Mouse (Mus musculus) ovary, postnatal 10 days (tissue): ENCODE data around the gene Ankrd28.
A peak's percentile ranks its signal among the peaks of the same experiment; 100 is the strongest.
"Not testable (repeated sequence)": the region's sequence is repeated elsewhere in the genome, so short reads cannot be mapped to it uniquely, and the experiment has no call there.

Experiments used
- DNase-seq: peaks from one replicate; pipeline ENCODE4 v3.0.0; 2022; ENCODE audit warnings: low spot score

The Ankrd28 gene

GRCm38 (mm10) chr14:31793979-31794775 is 36.3 kb downstream of the Ankrd28 start:
- DNase-seq = no peak

GRCm38 (mm10) chr14:31790797-31791196 is 39.7 kb downstream of the Ankrd28 start:
- no peak for DNase-seq

GRCm38 (mm10) chr14:31786906-31787305 is 43.5 kb downstream of the Ankrd28 start:
- DNase-seq = no peak

DNA sequence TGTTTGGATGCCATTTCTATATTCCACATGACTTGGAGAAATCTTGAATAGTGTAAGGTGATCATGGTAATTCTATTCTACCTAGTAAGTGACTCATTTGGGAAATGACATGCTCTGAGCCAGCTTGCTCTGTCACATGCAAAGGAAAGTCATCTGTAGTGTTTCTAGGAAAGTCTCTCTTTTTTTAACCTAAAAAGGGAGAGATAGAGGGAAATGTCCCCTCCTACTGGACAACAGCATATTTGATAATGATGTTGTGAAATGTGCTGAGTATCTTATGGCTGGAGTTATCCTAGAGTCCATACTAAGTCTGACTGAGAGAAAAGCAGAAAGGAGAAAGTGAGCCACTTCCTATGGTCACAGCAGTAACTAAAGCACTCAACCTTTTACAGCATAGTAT is 44.8 kb downstream of the Ankrd28 start:
- DNase-seq = no peak

DNA sequence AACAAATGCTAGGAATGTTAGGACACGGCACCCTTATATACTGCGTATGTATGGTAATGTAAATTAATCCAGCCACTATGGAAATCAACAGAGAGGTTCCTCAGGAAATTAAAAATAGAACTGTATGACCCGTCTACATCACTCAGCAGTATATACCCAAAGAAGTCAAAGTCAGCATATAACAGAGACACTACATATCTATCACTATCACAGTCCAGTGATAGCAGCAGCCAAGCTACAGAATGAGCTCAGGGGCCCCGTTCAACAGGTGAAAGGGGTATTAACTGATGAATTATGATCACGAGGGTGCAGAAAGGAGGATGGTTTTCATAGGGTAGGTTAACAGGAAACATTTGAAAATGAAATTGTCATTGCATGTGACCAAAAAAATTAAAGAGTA is 45.5 kb downstream of the Ankrd28 start:
- no peak for DNase-seq

DNA sequence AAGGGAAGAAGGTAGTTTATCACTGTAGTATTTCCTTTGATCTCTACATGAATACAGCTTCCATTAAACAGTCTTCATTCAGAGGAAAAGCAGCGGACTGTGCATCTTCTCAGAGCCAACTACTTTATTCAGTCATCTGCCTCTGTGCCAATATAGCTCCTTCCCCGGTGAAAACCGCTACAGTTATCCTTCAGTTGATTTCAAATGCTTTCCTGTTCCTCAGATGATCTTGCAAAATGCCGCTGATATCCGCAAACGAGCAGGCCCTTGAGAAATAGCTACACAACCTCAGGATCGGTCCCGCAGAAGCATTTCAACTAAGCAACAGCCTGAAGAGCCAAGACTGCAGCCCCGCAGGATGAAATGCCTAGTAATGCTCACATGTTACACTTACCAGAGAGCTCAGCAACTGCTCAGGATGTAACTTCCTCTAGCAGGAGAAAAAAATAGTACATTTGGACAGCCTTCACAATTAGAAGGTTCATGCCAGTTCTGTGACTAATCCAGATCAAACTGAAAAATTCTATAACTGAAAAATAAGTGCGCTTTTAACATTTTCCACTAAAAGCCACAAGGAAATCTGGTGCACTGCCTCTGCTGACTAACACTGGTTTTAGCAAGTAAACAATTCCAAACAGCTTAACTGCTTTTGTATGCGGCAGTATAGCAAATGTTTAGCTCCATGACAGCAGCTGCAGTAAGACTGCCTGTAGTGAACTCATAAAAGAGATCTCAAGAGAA is 49.0 kb downstream of the Ankrd28 start:
- DNase-seq = peak; percentile 15

- DNase-seq = no peak
Measured at GRCm38 (mm10) chr14:31780412-31781233, 49.8 kb downstream of the Ankrd28 start.

DNA sequence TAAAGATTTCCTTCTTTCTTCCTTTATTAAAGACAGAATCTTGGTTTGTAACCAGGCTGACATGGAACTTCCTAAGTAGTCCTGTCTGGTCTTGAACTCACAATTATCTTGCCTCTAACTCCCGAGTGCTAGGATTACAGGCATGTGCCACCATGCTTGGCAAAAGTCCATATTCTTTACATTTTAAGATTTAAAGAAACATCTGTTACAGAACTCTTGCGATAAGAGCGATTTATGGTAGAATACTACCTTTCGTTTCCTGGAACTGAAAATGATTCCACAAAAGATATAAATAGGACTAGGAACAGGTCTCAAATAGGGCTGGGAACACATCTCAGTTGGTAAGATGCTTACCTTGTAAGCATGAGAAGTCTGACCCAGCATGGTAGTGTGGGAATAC is 56.9 kb downstream of the Ankrd28 start:
- no peak for DNase-seq

GRCm38 (mm10) chr14:31772251-31772650 is 58.2 kb downstream of the Ankrd28 start:
- no peak for DNase-seq

DNA sequence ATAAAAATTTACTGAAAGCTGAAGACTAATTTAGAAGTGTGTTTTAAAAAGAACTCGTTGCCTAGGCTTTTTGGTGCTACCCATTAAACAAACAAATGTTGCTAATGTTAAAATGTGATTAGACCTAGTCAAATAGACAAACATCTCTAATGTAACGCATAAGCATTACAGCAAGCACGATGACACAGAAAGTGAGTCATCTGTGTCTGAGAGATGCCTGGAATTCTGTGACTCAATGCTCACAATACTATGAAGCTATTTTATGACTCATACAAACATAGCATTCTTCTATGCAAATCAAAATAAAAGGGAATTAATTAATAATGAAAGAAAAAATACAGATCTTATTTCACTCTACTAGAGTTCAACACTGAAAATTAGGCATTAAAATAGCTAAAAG is 61.9 kb downstream of the Ankrd28 start:
- no peak for DNase-seq

DNA sequence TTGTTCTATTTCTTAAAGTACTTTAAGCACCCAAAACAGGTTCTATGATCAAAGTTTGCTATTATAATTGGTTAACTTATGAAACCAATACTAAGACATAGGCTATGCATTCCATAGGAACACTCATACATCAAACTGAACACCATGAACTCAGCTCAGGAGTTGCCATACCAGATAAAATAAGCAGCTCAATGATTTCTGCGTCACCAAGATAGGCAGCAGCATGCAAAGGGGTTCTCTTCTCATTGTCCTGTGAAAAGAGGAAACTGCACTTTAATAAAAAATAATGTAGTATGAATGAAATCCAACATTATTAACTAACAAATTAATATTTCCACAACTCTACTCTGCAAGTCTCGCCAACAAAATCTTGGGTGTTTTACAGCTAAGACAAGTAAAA is 66.4 kb downstream of the Ankrd28 start:
- DNase-seq = no peak

DNA sequence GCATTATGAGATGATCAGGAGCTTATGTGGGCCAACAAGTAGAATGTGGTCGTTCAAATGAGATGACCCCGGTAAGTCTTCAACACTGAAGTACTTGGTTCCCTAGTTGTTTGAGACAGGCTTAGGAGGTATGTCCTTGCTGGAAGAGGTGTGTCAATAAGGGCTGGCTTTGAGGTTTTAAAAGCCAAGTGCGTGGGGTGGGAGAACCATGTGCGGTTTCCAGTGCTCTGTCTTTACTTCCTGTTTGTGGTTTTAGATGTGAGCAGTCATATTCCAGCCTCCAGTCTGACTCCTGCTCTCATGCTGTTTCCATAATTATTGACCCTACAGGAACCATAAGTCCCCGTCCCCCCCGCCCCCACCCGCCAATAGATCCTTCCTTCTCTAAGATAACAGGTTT is 68.7 kb downstream of the Ankrd28 start:
- DNase-seq = no peak

GRCm38 (mm10) chr14:31759195-31759594 is 71.3 kb downstream of the Ankrd28 start:
- DNase-seq = no peak

- not testable (repeated sequence) for DNase-seq
Measured at GRCm38 (mm10) chr14:31758410-31758809, 72.0 kb downstream of the Ankrd28 start.

GRCm38 (mm10) chr14:31748239-31748873 is 82.1 kb downstream of the Ankrd28 start:
- DNase-seq = no peak

DNA sequence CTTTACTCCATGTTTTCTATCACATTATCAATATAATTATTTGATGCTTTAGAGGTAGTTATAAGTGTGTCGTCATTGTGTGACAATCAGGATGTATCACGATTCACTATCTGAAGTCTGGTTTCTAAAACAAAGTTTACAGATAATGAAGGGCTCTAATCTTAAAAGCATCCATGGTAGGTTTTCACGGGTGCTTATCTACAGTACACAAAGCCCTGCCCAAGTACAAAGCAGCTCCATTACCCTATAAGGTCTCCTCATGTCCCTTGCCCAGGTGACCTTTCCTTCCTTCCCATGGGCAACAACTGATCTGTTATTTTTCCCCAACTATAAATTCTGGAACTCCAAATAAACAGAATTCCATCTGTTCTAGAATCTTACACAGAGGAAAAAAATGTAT is 87.9 kb downstream of the Ankrd28 start:
- no peak for DNase-seq

DNA sequence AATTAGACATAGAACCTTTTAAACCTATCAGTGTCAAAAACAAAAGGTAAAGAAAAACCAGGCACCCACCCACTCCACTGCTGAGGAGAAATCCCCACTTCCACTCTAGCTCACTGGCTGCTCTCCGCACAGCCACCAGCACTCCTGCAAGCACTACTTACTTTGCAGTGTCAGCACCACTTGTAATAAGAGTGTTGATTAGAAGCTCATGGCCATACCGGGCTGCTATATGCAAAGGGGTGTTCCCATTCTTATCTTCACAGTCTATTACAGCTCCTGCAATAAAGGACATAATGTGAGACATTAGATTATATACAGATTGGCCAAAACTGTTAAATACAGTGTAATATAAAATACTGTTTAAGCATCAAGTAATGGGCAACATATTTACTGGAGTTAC is 95.6 kb downstream of the Ankrd28 start:
- DNase-seq = no peak

DNA sequence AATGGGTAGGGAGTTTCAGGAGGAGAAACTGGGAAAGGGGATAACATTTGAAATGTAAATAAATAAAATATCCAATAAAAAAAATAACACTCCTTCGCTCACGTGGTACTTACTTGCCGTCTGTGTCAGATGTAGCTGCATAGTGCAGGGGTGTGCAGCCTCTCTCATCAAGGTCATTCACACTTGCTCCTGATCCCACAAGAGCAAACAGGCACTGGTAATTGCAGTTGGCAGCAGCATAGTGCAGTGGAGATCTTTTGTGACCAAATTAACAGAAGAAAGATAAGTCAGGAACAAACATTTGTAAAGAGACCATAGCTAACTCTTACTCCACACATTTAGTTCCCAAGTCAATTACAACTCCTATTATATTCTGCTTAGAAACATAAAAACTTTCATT is 102.9 kb downstream of the Ankrd28 start:
- DNase-seq = no peak

DNA sequence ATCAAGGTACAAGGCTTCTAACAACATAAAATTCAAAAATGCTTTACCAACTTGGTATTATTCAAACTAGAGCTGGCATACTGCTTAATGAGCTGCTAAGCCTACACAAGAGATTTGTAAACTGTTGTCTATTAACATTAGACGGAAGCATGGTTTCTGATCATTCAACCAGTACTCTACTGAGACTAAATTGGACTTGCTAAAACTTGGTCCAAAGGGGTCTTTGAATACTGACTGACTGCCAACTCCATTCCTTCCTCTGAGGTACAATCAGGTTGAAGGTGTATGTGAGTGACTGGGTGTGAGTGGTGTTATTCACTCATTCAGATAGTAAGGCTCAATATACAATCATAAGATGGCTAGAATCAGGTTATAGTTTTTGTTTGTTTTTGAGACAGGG is 107.7 kb downstream of the Ankrd28 start:
- no peak for DNase-seq

DNA sequence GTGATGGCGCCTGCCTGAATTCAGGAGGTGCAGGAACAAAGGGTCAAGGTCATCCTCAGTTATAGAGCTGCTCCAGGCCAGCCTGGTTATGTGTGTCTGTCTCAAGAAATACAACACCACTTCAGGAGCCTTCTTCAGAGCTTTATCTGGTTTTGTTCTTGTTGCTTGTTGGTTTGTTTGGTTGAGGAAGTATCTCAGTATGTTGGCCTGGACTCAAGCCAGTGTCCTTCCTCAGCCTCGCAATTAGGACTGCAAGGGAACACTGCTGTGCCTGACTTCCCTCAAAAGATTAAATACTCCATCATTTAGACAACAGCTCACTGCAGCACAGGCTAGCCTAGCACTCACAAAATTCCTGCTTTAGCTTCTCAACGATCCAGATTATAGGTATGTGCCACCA is 109.2 kb downstream of the Ankrd28 start:
- DNase-seq = no peak

DNA sequence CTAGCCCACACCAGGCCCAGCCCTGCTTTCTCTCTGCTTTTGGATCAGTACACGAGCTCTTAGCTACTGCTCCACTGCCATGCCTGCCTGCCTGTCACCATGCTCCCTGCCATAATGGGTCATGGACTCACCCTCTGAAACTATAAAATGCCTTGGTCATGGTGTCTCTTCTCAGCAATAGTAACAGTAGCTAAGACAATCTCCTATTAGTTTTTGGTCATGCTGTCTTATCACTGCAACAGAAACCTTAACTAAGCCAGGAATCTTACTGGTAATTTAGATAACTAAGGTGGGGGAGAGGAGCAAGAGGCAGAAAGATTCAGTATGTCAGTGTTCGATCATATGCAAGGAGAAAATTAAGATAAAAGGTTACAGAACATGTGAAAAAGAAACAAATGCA is 112.1 kb downstream of the Ankrd28 start:
- no peak for DNase-seq

DNA sequence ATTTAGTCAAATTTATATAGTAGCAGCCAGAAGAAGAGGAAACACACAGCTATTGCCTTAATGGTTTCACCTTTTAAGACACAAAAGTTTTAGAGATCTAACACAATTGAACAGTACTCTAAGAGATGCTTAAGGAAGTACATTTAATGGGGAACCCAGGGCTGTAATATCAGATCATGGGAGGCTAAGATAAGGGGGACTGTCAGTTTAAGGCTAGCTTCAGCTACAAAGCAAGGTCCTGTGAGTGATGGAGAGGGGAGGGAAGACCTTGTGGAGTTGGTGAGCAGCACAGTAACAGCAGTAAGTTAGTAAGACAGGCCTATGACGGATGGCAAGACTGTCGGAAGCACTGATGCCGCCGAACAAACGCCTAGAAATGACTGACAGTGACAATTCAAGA is 113.1 kb downstream of the Ankrd28 start:
- DNase-seq = no peak
